Mouse (Mus musculus): ENCODE data around the gene Tmem88. TPM values are rescaled to one million over a fixed set of nuclear protein-coding genes. Genes with fewer than 3 reads are reported as not detected.

Tmem88 gene
- polyA plus RNA-seq, 1 experiment from 2014 or later = 7.0 TPM

DNA sequence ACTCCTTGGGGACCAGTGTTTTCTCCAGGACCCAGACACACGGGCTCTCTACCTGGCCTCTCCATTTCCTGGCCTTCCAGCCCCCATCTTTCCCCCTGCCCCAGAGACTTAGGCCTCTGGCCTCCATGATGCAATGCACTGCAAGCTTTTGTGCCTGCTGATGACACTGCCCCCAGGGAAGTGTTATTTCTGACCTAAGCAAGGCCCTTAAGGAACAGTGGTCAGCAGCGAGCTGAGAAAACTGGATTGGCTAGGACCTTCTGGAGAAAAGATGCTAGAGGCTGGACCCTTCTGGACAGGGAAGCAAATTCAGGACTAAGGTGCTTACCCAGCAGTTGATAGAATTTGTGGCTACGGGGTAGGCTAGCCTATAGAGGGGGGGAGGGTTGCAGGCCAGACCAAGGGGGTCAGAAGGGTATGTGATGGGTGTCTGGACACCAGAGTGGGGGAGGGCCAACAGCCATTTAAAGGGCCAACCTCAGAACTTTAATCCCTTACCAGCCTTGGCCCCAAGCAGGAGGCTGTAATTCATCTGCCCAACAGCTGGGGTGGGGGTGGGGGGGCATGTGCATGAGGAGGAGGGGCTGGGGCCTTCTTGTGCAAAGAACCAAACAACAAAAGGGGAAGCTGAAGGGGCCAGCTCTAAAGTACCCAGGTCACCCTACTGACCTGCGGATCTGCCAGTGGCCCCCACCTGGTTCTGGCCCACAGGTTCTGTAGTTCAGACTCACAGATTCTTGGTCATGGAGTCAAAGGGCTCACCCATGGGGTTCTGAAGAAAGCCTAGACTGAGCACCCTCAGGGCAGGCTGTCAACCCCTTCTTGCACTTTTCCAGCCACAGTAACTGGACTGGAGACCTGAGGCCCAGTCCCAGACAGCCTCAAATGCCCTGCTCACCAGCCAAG lies 16.6 kb upstream of the Tmem88 start:
- Histone ChIP-seq H3K36me3 (peaks cover 15% of the 10 kb centered on the region), H3K27me3 (no peaks in the 10 kb centered on the region), H3K4me3 (replicated peaks) (peak overlapping the region; percentile 83), H3K27ac (peak overlapping the region; percentile 100), H3K4me1 (replicated peaks) (peaks cover 71% of the 10 kb centered on the region), H3K9me3 (no peaks in the 10 kb centered on the region), H3K4me2 (replicated peaks) (peak overlapping the region; percentile 96), H3K9ac (replicated peaks) (peak overlapping the region; percentile 99)
- 11% methylated on average over 4 of the region's 4 CpGs for WGBS
- no peak for ATAC-seq

DNA sequence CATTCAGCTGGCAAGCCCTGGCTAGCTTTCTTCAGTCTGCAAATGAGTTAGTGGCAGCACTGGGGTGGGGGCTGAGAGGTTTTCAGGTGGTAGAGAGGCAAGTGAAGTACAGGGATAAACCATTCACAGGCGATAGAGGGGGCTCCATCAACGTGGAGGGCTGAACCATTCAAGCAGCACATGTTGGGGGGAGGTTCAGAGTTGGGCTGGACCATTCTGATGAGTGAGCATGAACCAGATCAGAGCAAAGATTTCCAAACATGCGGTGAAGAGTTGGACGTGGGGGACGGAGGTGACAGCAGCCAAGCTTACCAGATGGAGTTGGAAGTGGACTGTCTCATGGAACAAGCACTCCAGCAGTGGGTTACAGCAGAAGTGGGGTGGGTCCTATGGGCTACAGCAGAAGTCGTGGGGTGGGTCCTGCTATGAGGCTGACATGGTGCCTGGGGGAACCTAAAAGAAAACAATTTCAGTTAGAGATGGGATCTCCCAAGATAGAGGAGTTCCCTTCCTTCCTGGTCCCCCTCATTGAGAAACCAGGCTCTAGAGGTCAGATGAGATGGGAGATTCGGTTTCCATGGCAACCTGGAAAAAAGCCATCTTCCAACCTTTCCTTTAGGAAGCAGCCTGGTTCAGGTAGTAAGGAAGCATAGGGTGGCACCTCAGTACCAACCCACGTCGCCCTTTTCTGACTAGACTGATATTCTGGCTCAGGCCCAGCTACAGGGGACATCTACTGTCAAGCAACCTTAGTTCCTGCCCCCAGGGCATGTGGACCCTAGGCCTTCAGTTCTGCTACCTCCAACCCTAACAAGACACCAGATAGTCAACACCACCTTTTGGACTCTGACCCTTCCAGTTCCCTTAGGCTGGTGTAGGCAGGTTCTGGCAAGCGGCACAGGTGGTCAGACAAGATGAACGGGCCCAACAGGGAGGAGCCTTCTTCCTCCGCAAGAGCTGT lies 15.5 kb upstream of the Tmem88 start, which contains the start of gene Kdm6b:
Gene Kdm6b (minus strand): TSS at position 455 of the 961 bp plus-strand sequence.
- no peaks in the 10 kb centered on the region for H3K9me3 ChIP-seq
- H3K27me3 ChIP-seq = no peaks in the 10 kb centered on the region
- peak within 1 kb of the TSS; percentile 99 for H3K9ac ChIP-seq (replicated peaks)
- 37% methylated on average over 12 of the region's 12 CpGs for WGBS
- no peak for ATAC-seq
- peak within 1 kb of the TSS; percentile 96 for H3K4me2 ChIP-seq (replicated peaks)
- peaks cover 75% of the 10 kb centered on the region for H3K4me1 ChIP-seq (replicated peaks)
- H3K27ac ChIP-seq = peak within 1 kb of the TSS; percentile 100
- peak within 1 kb of the TSS; percentile 83 for H3K4me3 ChIP-seq (replicated peaks)
- peaks cover 15% of the 10 kb centered on the region for H3K36me3 ChIP-seq

DNA sequence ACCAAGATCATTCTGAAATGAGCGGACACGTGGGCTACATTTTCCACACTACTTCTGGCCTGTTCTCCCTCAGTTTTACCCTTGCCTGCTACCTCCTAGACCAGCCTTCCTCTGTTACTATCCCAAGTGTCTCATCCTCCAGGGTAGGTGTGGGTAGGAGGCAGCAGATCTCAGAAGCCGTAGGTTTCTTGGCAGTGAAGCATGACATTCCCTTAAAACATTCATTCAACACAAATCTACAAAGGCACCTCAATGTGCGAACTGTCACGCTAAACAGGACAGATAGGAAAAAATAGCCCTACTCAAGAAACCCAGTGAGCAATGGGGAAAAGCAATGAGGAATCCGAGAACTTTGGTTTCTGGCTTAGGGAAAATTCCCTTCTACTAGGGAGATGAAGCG lies 14.5 kb upstream of the Tmem88 start:
- no peaks in the 10 kb centered on the region for H3K9me3 ChIP-seq
- H3K4me1 ChIP-seq (replicated peaks) = peaks cover 75% of the 10 kb centered on the region
- peak overlapping the region; percentile 96 for H3K4me2 ChIP-seq (replicated peaks)
- peaks cover 21% of the 10 kb centered on the region for H3K36me3 ChIP-seq
- H3K4me3 ChIP-seq (replicated peaks) = peak overlapping the region; percentile 83
- H3K27ac ChIP-seq = peak overlapping the region; percentile 100
- H3K27me3 ChIP-seq = no peaks in the 10 kb centered on the region
- no peak for ATAC-seq
- WGBS = 62% methylated on average over 7 of the region's 7 CpGs
- peak overlapping the region; percentile 99 for H3K9ac ChIP-seq (replicated peaks)

- peaks cover 30% of the 10 kb centered on the region for H3K36me3 ChIP-seq
- no peak for ATAC-seq
- peak overlapping the region; percentile 96 for H3K4me2 ChIP-seq (replicated peaks)
- WGBS = 1% methylated on average over 37 of the region's 39 CpGs
- H3K4me1 ChIP-seq (replicated peaks) = peaks cover 70% of the 10 kb centered on the region
- no peaks in the 10 kb centered on the region for H3K9me3 ChIP-seq
- H3K9ac ChIP-seq (replicated peaks) = peak overlapping the region; percentile 99
- peak overlapping the region; percentile 83 for H3K4me3 ChIP-seq (replicated peaks)
- H3K27ac ChIP-seq = peak overlapping the region; percentile 100
- no peaks in the 10 kb centered on the region for H3K27me3 ChIP-seq
Measured at GRCm38 (mm10) chr11:69411538-69412203, 13.6 kb upstream of the Tmem88 start.

- Histone ChIP-seq H3K4me1 (replicated peaks) (peaks cover 66% of the 10 kb centered on the region), H3K27me3 (no peaks in the 10 kb centered on the region), H3K36me3 (peaks cover 36% of the 10 kb centered on the region), H3K9me3 (no peaks in the 10 kb centered on the region), H3K27ac (peak overlapping the region; percentile 100), H3K9ac (replicated peaks) (peak overlapping the region; percentile 99), H3K4me2 (replicated peaks) (peak overlapping the region; percentile 96), H3K4me3 (replicated peaks) (peak overlapping the region; percentile 83)
- WGBS = under 1% methylated on average over 26 of the region's 26 CpGs
- peak; percentile 35 for ATAC-seq
Measured at GRCm38 (mm10) chr11:69411073-69411535, 13.1 kb upstream of the Tmem88 start.

- H3K4me2 ChIP-seq (replicated peaks) = peak overlapping the region; percentile 96
- H3K27ac ChIP-seq = peak overlapping the region; percentile 100
- H3K9ac ChIP-seq (replicated peaks) = peak overlapping the region; percentile 99
- ATAC-seq = peak; percentile 13; the same call in 1 of the 2 replicates
- peaks cover 66% of the 10 kb centered on the region for H3K4me1 ChIP-seq (replicated peaks)
- no peaks in the 10 kb centered on the region for H3K9me3 ChIP-seq
- H3K4me3 ChIP-seq (replicated peaks) = peak overlapping the region; percentile 83
- WGBS = under 1% methylated on average over 41 of the region's 41 CpGs
- H3K27me3 ChIP-seq = no peaks in the 10 kb centered on the region
- H3K36me3 ChIP-seq = peaks cover 42% of the 10 kb centered on the region
Measured at GRCm38 (mm10) chr11:69410310-69411072, 12.5 kb upstream of the Tmem88 start.

DNA sequence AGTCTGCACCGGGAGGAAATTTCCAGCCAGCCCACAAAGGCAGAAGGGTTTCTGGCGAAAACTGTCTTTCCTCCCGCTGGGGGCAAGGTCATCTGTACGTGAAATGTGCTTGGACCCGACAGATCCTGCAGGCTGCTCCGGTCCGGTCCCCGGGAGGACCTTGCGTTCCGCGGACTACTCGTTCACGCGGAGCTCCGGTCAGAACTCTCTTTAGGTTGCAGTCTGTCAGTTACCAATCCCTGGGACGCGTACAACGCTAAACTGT lies 11.9 kb upstream of the Tmem88 start:
- peak overlapping the region; percentile 96 for H3K4me2 ChIP-seq (replicated peaks)
- H3K27ac ChIP-seq = peak overlapping the region; percentile 100
- under 1% methylated on average over 18 of the region's 18 CpGs for WGBS
- H3K27me3 ChIP-seq = no peaks in the 10 kb centered on the region
- H3K36me3 ChIP-seq = peaks cover 47% of the 10 kb centered on the region
- H3K9me3 ChIP-seq = no peaks in the 10 kb centered on the region
- ATAC-seq = no peak
- peaks cover 64% of the 10 kb centered on the region for H3K4me1 ChIP-seq (replicated peaks)
- peak overlapping the region; percentile 83 for H3K4me3 ChIP-seq (replicated peaks)
- peak overlapping the region; percentile 99 for H3K9ac ChIP-seq (replicated peaks)

- peak overlapping the region; percentile 96 for H3K4me2 ChIP-seq (replicated peaks)
- peak; percentile 21 for ATAC-seq
- H3K27ac ChIP-seq = peak overlapping the region; percentile 100
- WGBS = under 1% methylated on average over 39 of the region's 46 CpGs
- H3K4me3 ChIP-seq (replicated peaks) = peak overlapping the region; percentile 83
- no peaks in the 10 kb centered on the region for H3K27me3 ChIP-seq
- peak overlapping the region; percentile 99 for H3K9ac ChIP-seq (replicated peaks)
- H3K36me3 ChIP-seq = peaks cover 52% of the 10 kb centered on the region
- no peaks in the 10 kb centered on the region for H3K9me3 ChIP-seq
- peaks cover 59% of the 10 kb centered on the region for H3K4me1 ChIP-seq (replicated peaks)
Measured at GRCm38 (mm10) chr11:69409378-69410044, 11.5 kb upstream of the Tmem88 start.

GRCm38 (mm10) chr11:69408541-69409377 lies 10.7 kb upstream of the Tmem88 start:
- H3K4me1 ChIP-seq (replicated peaks) = peaks cover 52% of the 10 kb centered on the region
- H3K4me3 ChIP-seq (replicated peaks) = peak overlapping the region; percentile 83
- H3K27ac ChIP-seq = peak overlapping the region; percentile 100
- ATAC-seq = peak; percentile 68
- peak overlapping the region; percentile 99 for H3K9ac ChIP-seq (replicated peaks)
- peaks cover 59% of the 10 kb centered on the region for H3K36me3 ChIP-seq
- peak overlapping the region; percentile 96 for H3K4me2 ChIP-seq (replicated peaks)
- H3K27me3 ChIP-seq = no peaks in the 10 kb centered on the region
- under 1% methylated on average over 33 of the region's 33 CpGs for WGBS
- H3K9me3 ChIP-seq = no peaks in the 10 kb centered on the region

GRCm38 (mm10) chr11:69407724-69408004 lies 9.6 kb upstream of the Tmem88 start:
- Histone ChIP-seq H3K27me3 (no peaks in the 10 kb centered on the region), H3K27ac (no peak overlapping the region), H3K36me3 (peaks cover 63% of the 10 kb centered on the region), H3K4me1 (replicated peaks) (peaks cover 41% of the 10 kb centered on the region), H3K4me2 (replicated peaks) (peak overlapping the region; percentile 96), H3K9ac (replicated peaks) (peak overlapping the region; percentile 99; the same call in 1 of the 2 replicates), H3K4me3 (replicated peaks) (peak overlapping the region; percentile 83), H3K9me3 (no peaks in the 10 kb centered on the region)
- 89% methylated on average over 4 of the region's 4 CpGs for WGBS
- no peak for ATAC-seq
